Mouse (Mus musculus): ENCODE results near the gene Pak4. TPM values are rescaled to one million over a fixed set of nuclear protein-coding genes. Genes with fewer than 3 reads are reported as not detected.
"Not testable (repeated sequence)": the region's sequence is repeated elsewhere in the genome, so short reads cannot be mapped to it uniquely, and the experiment has no call there.

Pak4 gene
- total and polyA plus RNA-seq, 2 experiments from 2014 or later, result 11.5 to 11.9 TPM

- no peak for TF ChIP-seq CTCF (IDR thresholded peaks at IDR 0.05; ENCODE audit: low read depth)
- 27% methylated on average over 10 of the region's 10 CpGs for WGBS
- H3K4me1 ChIP-seq (ENCODE audit: insufficient read depth), result no peaks in the 10 kb centered on the region
- H3K27me3 ChIP-seq (ENCODE audit: insufficient read depth, low read length), result peaks cover 25% of the 10 kb centered on the region
- H3K36me3 ChIP-seq (ENCODE audit: insufficient read depth), result no peaks in the 10 kb centered on the region
- H3K9me3 ChIP-seq (ENCODE audit: low read length), result no peaks in the 10 kb centered on the region
- ATAC-seq (no peak), DNase-seq (peak; percentile 4)
- H3K27ac ChIP-seq (ENCODE audit: low read depth, low read length), result no peak within 1 kb of the TSS
- H3K4me2 ChIP-seq (ENCODE audit: low read depth), result peak within 1 kb of the TSS; percentile 43
- H3K9ac ChIP-seq, result no peak within 1 kb of the TSS
- H3K4me3 ChIP-seq (ENCODE audit: low read depth, low read length), result peak within 1 kb of the TSS; percentile 24; the same call in 1 of the 2 replicates
These were observed 33.1 kb upstream of the Pak4 start, which contains the start of gene Acp7 for GRCm38 (mm10) chr7:28631073-28631472. TSS of gene Acp7 (minus strand) at chr7:28631332.

- Histone ChIP-seq H3K36me3 (ENCODE audit: insufficient read depth) (no peaks in the 10 kb centered on the region), H3K9ac (no peak overlapping the region), H3K4me2 (ENCODE audit: low read depth) (no peak overlapping the region), H3K9me3 (ENCODE audit: low read length) (no peaks in the 10 kb centered on the region), H3K27ac (ENCODE audit: low read depth, low read length) (no peak overlapping the region), H3K4me3 (ENCODE audit: low read depth, low read length) (no peak overlapping the region), H3K27me3 (ENCODE audit: insufficient read depth, low read length) (peaks cover 10% of the 10 kb centered on the region), H3K4me1 (ENCODE audit: insufficient read depth) (no peaks in the 10 kb centered on the region)
- DNase-seq (no peak), ATAC-seq (no peak)
- no peak for TF ChIP-seq CTCF (IDR thresholded peaks at IDR 0.05; ENCODE audit: low read depth)
- 86% methylated on average over 5 of the region's 5 CpGs for WGBS
These were observed 26.8 kb upstream of the Pak4 start for GRCm38 (mm10) chr7:28624791-28625190.

- no peak overlapping the region for H3K4me3 ChIP-seq (ENCODE audit: low read depth, low read length)
- H3K36me3 ChIP-seq (ENCODE audit: insufficient read depth), result no peaks in the 10 kb centered on the region
- DNase-seq, result no peak
- TF ChIP-seq CTCF (IDR thresholded peaks at IDR 0.05; ENCODE audit: low read depth), result no peak
- no peaks in the 10 kb centered on the region for H3K9me3 ChIP-seq (ENCODE audit: low read length)
- H3K4me2 ChIP-seq (ENCODE audit: low read depth), result no peak overlapping the region
- ATAC-seq, result no peak
- H3K9ac ChIP-seq, result no peak overlapping the region
- no peaks in the 10 kb centered on the region for H3K27me3 ChIP-seq (ENCODE audit: insufficient read depth, low read length)
- H3K4me1 ChIP-seq (ENCODE audit: insufficient read depth), result no peaks in the 10 kb centered on the region
- H3K27ac ChIP-seq (ENCODE audit: low read depth, low read length), result no peak overlapping the region
- WGBS, result 76% methylated on average over 9 of the region's 9 CpGs
These were observed 21.2 kb upstream of the Pak4 start for GRCm38 (mm10) chr7:28619098-28619715.

- no peak for TF ChIP-seq CTCF (IDR thresholded peaks at IDR 0.05; ENCODE audit: low read depth)
- DNase-seq, result no peak
- Histone ChIP-seq H3K4me3 (ENCODE audit: low read depth, low read length) (no peak overlapping the region), H3K9ac (no peak overlapping the region), H3K27ac (ENCODE audit: low read depth, low read length) (no peak overlapping the region), H3K4me1 (ENCODE audit: insufficient read depth) (no peaks in the 10 kb centered on the region), H3K36me3 (ENCODE audit: insufficient read depth) (no peaks in the 10 kb centered on the region), H3K9me3 (ENCODE audit: low read length) (no peaks in the 10 kb centered on the region), H3K27me3 (ENCODE audit: insufficient read depth, low read length) (no peaks in the 10 kb centered on the region), H3K4me2 (ENCODE audit: low read depth) (no peak overlapping the region)
- no peak for ATAC-seq
- WGBS, result 95% methylated on average over 8 of the region's 8 CpGs
These were observed 8.0 kb upstream of the Pak4 start for GRCm38 (mm10) chr7:28605951-28606350.

- WGBS, result 76% methylated on average over 2 of the region's 2 CpGs
- not testable (repeated sequence) for H3K4me3 ChIP-seq (ENCODE audit: low read depth, low read length); H3K27ac ChIP-seq (ENCODE audit: low read depth, low read length); H3K36me3 ChIP-seq (ENCODE audit: insufficient read depth); DNase-seq; H3K4me1 ChIP-seq (ENCODE audit: insufficient read depth); H3K9me3 ChIP-seq (ENCODE audit: low read length); H3K4me2 ChIP-seq (ENCODE audit: low read depth); ATAC-seq; H3K9ac ChIP-seq; H3K27me3 ChIP-seq (ENCODE audit: insufficient read depth, low read length)
These were observed 5.8 kb upstream of the Pak4 start for GRCm38 (mm10) chr7:28603788-28604187.

- H3K27me3 ChIP-seq (ENCODE audit: insufficient read depth, low read length), result no peaks in the 10 kb centered on the region
- H3K4me2 ChIP-seq (ENCODE audit: low read depth), result no peak overlapping the region
- no peaks in the 10 kb centered on the region for H3K36me3 ChIP-seq (ENCODE audit: insufficient read depth)
- WGBS, result 71% methylated on average over 5 of the region's 5 CpGs
- TF ChIP-seq CTCF (IDR thresholded peaks at IDR 0.05; ENCODE audit: low read depth), result no peak
- no peak for ATAC-seq
- no peaks in the 10 kb centered on the region for H3K9me3 ChIP-seq (ENCODE audit: low read length)
- H3K9ac ChIP-seq, result no peak overlapping the region
- no peaks in the 10 kb centered on the region for H3K4me1 ChIP-seq (ENCODE audit: insufficient read depth)
- no peak overlapping the region for H3K27ac ChIP-seq (ENCODE audit: low read depth, low read length)
- no peak overlapping the region for H3K4me3 ChIP-seq (ENCODE audit: low read depth, low read length)
- no peak for DNase-seq
These were observed 5.2 kb upstream of the Pak4 start for GRCm38 (mm10) chr7:28603136-28603535.

- H3K27ac ChIP-seq (ENCODE audit: low read depth, low read length), result no peak overlapping the region; the same call in 1 of the 2 replicates
- H3K4me2 ChIP-seq (ENCODE audit: low read depth), result peak overlapping the region; percentile 23
- peak; percentile 88 for TF ChIP-seq CTCF (IDR thresholded peaks at IDR 0.05; ENCODE audit: low read depth)
These were observed 3.7 kb upstream of the Pak4 start for GRCm38 (mm10) chr7:28601668-28602067.

More at GRCm38 (mm10) chr7:28601668-28602067, 3.7 kb upstream of the Pak4 start:
- ATAC-seq (no peak; the same call in 1 of the 2 replicates), DNase-seq (peak; percentile 88)
- Histone ChIP-seq H3K9me3 (ENCODE audit: low read length) (no peaks in the 10 kb centered on the region), H3K4me1 (ENCODE audit: insufficient read depth) (0 out of 2 replicates have a peak, but pooled peaks cover under 1% of the 10 kb centered on the region), H3K9ac (no peak overlapping the region), H3K36me3 (ENCODE audit: insufficient read depth) (no peaks in the 10 kb centered on the region), H3K4me3 (ENCODE audit: low read depth, low read length) (0 out of 2 replicates have a peak overlapping the region, but pooled peaks have one; percentile 11), H3K27me3 (ENCODE audit: insufficient read depth, low read length) (no peaks in the 10 kb centered on the region)
- 18% methylated on average over 7 of the region's 7 CpGs for WGBS
